Mouse (Mus musculus) effector memory CD4-positive, alpha-beta T cell, adult 7 months (primary cell): ENCODE results near the gene Nos2. TPM values are rescaled to one million over a fixed set of nuclear protein-coding genes. Genes with fewer than 3 reads are reported as not detected.

Source experiments
- polyA plus RNA-seq: library from polyadenylated mRNA; unstranded; fragments of 100-300 nt; shearing (Covaris generic); gene quantifications from one replicate; pipeline ENCODE4 v1.2.1, GENCODE M21; 2017

Gene Nos2
- not detected for polyA plus RNA-seq

DNA sequence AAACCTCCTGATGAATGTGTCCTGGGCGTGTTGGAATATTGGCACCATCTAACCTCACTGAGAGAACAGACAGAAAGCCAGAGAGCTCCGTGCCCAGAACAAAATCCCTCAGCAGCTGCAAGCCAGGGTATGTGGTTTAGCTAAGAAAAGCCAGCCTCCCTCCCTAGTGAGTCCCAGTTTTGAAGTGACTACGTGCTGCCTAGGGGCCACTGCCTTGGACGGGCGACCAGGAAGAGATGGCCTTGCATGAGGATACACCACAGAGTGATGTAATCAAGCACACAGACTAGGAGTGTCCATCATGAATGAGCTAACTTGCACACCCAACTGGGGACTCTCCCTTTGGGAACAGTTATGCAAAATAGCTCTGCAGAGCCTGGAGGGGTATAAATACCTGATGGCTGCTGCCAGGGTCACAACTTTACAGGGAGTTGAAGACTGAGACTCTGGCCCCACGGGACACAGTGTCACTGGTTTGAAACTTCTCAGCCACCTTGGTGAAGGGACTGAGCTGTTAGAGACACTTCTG is at the start of gene Nos2:
TSS of gene Nos2 (plus strand) at position 377 of the 529 bp plus-strand sequence.

DNA sequence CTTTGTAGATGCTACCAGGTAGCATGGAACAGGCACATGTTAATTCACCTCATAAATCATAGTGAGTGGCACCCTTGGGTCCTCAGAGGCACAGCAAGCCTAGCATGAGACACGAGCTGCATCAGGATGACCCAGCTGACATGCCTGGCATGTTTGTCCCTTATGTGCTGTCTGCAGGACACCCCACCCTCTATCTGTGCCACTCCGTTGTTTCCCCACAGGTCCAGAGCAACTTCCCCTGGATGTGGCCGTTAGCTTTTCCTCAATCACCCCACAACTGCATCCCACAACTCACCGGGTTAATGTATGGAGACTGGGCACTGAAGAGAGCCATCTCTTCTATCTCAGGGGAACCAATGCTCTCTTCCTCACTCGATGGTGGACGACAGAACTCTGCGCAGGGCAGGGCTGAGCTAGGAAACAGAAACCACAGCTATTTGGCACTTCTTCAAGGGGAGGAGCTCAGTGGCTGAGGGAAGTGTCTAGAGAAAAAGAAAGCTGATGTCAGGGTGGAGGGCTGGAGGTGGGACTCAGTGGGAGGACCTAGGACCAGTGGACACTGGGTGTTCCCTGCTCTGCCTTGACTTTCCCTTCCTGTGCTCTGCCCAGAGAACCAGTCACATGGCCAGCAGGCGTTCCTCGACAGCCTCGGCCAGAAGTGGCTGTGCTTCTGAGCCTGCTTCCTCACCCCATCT is 64.0 kb downstream of the Nos2 start, which contains the start of gene Lgals9:
TSS of gene Lgals9 (minus strand) at position 464 of the 695 bp plus-strand sequence.

Other genes with a start within 250 kb of the Nos2 start
- 5.7 TPM for gene Nlk, start 223.4 kb upstream of the Nos2 start, polyA plus RNA-seq
- 20.7 TPM for gene Ccnq, start 169.1 kb upstream of the Nos2 start, polyA plus RNA-seq
- 12.3 TPM for gene Lyrm9, start 94.2 kb upstream of the Nos2 start, polyA plus RNA-seq
- gene Lgals9, start 64.2 kb downstream of the Nos2 start, polyA plus RNA-seq, result 146 TPM
- 10.4 TPM for gene Ksr1, start 225.6 kb downstream of the Nos2 start, polyA plus RNA-seq